Mouse (Mus musculus) heart, adult 9 months (tissue): ENCODE results near the gene Oprm1.
"Not testable (repeated sequence)": the region's sequence is repeated elsewhere in the genome, so short reads cannot be mapped to it uniquely, and the experiment has no call there.

Experiments
- DNase-seq, 2 experiments: peaks; one replicate each; pipeline ENCODE4 v3.0.0; 2022; ENCODE audit warnings: low spot score in 2 of 2

The Oprm1 gene

DNA sequence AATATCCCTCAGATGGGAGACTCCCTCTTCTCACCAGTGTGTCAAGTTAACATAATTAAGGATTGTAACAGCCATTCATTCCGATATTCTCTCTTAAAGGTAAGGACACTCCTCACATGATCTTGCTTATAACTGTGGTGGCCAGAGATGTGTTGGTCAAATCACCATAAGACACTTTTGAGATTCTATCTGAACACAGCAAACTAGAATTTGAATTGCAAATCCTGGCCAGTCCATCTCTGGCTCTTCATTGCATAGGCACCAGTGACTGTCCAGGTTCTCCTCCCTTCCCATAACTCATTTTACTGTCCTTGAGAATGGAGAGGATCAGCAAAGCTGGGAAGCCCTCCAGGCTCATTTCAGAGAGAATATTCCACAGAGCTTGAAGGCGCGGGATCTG is at the start of gene Oprm1:
Oprm1 (plus strand) TSS at position 301 of the 400 bp plus-strand sequence.
- DNase-seq: no peak

DNA sequence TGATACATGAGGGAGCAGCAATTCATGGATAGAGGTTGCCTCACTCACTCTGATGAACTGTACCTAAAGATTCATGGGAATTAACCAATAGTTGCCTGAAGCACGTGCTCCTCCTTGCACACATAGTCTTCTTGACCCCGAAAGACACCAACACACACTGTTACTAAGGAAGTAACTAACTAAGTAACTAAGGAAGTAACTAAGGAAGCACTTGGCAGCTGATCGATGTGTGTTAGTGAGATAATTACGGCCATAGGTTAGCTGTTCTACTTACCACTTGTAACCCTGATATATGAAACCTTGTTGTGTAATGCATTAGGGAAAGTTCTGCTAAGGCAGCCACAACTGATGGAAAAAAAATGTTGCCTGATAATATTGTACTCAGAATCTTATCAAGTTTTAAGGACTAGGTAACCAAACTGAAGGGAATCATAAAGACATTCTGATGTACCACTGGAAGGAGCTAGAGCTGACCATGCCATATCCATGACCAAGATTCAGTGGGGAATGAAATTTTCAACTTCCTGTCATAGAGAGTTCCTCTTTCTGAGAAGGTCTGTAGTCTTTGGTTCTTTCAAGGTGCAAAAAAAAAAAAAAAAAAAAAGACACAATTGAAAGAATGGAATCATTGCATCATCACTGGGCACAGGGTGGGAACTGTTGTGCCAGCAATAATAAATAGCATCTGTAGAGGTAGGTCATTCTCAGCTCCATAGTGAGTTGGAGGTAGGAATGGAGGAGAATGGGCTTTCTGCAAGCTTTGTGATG is 40.9 kb upstream of the Oprm1 start:
- no peak for DNase-seq

DNA sequence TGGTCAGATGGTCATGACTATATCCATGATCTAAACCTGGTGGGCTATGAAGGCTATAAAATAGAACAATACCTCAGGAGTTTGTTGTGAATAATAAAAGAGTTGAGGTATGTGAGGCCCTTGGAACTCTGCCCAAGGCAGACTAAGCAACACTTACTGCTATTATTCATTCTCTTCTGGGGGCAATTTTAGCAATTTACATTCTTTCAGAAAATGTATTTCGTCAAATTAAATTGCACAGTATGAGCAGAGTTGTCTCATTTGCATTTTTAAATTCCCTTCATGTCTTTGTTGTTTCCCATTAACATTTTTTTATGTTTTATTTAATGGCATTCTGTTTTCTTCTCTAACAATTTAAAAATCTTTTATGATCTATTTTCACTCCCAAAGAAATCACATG is 34.5 kb upstream of the Oprm1 start:
- no peak for DNase-seq

DNA sequence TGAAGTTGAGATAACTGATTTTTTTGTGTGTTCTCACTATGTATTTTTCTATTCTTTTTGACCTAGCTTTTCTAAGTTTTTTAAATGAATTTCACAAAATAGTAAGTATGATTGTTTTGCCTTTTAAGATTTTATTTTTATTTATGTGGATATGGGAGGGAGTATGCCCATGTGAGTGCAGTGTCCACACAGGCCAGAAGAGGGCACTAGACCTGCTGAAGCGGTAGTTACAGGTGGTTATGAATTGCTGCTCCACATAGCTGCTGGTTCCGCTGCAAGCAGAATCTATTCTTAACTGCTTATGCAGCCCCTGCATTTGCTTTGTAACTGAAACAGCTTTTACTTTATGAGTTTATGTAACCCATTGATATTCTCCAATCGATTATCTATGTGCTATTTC is 29.8 kb upstream of the Oprm1 start:
- DNase-seq: no peak

DNA sequence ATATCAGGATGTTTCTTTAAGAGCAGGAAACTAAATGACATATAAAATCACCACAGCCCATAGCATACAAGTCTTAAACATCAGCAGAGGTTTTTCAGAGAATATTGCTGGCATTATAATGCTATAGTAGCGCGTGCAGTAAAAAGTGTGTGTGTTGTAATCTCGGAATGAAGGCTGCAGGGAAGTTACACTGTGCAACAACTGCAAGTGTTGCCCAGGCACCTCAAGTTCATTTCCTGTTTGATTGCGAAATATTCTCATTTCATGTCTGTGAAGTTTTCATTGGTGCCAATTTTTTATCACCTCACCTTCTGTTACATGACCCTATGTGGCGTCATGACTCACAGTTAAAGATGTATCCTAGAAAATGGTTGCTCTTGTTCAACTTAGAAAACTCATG is 4.9 kb upstream of the Oprm1 start:
- no peak for DNase-seq

DNA sequence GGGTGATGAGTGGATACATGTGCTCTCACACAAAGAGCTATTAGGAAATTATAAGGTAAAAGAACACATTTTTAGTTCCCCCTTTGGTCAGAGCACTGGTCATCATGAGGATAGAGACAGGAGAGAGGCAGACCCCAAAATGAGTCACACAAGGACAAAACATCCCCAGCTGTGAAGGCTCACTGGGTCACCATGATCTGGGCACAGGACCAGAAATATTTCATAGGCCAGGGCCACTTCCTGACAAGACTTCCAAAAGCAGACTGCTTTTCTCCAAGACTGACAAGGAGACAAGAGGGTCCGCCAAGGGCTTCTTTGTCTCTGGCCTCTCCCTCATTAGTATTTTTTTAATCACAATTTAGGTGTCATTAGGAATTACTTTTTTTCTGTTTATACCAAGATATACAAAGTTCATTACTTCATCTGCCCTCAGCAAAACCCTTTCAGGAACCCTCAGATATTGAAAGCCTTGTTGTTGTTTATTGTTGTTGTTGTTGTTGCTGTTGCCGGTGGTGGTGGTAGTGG is 3.0 kb downstream of the Oprm1 start, which contains the start of gene Gm10945:
Gm10945 (minus strand) TSS at position 475 of the 525 bp plus-strand sequence.
- DNase-seq: peak; percentile 70 to 74

DNA sequence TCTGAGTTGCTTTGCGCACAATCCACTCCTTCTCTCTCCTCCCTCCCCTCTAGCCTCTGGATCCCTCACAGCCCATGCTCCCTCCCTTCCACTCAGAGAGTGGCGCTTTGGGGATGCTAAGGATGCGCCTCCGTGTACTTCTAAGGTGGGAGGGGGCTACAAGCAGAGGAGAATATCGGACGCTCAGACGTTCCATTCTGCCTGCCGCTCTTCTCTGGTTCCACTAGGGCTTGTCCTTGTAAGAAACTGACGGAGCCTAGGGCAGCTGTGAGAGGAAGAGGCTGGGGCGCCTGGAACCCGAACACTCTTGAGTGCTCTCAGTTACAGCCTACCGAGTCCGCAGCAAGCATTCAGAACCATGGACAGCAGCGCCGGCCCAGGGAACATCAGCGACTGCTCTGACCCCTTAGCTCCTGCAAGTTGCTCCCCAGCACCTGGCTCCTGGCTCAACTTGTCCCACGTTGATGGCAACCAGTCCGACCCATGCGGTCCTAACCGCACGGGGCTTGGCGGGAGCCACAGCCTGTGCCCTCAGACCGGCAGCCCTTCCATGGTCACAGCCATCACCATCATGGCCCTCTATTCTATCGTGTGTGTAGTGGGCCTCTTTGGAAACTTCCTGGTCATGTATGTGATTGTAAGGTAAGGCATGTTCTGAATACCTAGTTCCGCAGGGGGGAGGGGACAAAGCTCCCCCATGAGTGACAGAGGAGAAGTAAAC is 30.4 kb downstream of the Oprm1 start:
- DNase-seq: no peak

DNA sequence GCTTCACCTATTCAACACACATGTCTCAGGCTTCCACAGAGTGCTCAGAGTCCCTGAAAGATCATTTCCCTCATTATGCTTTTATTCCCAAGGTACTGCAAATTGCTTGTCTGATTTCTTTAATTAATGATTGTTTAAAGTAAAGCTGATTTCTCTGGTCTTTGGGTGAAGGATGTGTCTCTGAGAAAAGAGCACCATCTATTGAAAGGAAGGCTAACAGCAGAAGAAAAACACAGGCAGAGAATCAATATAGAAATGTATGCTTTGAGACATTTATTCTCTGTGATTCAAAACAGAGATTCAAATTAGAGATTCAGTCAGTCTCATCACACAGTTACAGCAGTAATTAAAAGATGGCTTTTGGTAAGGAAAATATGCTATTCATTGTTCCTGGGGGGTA is 31.9 kb downstream of the Oprm1 start:
- DNase-seq: no peak

DNA sequence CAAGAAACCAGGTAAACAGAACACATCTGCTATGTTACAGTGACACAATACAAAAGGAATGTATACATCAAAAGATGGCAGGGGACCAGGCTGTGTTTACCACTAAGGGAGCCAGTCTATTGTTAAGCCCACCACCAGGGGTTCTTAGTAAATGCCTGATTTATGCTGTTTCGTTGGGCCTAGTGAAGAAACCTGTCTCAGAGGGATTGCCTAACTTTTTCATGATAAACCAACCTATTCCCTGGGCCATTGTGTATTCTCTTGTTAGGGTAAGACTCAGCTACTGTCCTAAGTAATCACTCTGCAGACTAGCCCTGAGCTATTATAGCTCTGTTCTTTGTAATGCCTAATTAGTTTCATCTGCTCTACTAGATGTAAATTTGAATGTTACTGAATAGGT is 62.3 kb downstream of the Oprm1 start:
- DNase-seq: no peak

DNA sequence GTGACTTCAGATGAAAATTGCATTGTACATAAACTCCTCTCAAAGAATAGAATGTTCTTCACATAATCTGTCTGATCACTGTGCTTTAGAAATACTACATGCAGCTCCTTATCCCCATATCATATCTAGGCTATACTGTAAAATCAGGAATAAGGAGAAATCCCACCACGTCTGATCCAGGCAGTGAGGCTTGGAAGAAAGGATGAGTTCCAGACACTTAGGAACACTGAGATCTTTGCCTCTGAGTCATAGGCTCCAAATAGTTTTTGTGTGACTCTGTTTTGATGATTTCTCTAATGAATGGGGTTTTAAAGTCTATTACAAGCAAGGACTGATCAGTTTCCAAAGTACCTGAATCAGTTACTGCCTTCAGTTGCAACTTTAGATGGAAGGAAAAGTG is 83.9 kb downstream of the Oprm1 start:
- no peak for DNase-seq

DNA sequence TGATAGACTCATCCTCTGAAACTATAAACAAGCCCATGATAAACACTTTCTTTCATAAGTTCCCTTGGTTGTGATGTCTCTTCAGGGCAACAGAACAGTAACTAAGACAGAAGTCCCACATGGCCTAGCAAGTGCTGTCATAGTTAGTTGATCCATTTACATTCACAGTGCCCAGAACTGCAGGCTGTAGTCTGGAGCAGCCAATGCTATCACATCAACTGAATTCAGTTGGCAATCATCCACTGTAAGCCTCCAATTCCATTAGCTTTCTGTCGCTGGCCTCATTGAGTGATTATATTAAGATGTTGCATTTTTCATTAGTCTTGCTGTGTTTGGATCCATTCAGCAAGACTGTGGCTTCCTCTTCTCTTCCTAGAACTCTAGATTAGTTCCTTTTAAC is 88.0 kb downstream of the Oprm1 start:
- no peak for DNase-seq

DNA sequence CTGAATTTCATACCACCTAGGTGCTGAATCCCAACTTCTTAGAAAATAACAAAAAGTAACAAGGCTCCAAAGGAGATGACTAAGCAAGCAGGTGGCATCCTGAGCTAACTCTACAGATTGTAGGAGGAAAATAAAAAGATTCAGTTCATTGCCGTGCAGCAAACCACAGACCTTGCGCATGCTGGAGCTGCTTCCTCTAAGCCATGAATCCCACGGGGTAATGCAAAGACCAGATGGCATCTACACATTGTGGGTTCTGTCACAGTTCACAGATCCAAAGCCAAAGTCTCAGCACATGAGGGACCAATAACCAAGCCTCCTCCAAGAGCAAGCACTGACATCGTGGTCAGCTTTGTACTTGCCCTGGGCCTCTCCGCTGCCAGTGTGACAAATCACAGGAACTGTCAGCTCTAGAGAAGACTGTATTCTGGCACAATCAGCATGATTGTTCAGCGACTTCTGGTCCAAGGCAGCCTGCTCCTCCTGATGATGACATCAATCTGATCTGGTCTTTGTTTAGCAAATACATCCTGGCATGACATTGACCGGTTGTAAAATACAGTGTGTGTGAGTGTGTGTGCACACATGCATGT is 90.0 kb downstream of the Oprm1 start:
- no peak for DNase-seq

DNA sequence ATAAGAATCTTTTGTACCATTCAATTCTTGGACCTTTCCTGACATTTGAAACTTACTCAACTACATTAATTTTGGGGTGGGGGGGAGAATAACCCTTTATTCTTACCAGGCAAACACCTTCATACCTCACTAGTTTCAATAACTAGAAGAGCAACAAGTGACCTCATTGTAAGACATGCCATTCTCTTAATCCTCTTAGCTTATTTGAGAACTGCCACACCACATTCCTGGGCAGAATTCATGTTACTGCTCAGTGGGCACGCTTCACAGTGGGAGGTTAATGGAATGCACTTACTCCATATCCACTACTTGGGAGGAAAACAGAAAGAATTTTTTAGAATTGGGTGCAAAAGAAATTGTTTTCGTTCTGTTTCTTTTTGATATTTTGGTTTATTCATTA is 90.5 kb downstream of the Oprm1 start:
- no peak for DNase-seq

DNA sequence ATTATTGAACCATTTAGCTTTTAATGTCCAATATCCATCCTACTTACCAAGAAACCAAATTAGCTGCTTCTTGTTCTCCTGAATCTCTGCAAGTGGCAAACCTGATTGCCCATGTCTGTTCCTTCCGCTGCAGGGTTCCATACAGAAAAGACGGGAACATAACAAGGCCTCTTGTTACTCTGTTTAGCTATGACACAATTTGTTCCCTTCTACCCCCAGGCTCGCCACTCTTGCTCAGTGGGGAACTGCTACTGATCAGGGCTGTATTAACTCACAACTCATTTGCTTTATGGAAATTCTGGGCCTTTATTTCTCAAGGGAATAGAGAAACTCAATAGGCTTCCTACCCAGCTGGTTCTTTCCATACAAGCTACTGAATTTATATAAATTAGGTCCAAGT is 97.5 kb downstream of the Oprm1 start:
- no peak for DNase-seq

DNA sequence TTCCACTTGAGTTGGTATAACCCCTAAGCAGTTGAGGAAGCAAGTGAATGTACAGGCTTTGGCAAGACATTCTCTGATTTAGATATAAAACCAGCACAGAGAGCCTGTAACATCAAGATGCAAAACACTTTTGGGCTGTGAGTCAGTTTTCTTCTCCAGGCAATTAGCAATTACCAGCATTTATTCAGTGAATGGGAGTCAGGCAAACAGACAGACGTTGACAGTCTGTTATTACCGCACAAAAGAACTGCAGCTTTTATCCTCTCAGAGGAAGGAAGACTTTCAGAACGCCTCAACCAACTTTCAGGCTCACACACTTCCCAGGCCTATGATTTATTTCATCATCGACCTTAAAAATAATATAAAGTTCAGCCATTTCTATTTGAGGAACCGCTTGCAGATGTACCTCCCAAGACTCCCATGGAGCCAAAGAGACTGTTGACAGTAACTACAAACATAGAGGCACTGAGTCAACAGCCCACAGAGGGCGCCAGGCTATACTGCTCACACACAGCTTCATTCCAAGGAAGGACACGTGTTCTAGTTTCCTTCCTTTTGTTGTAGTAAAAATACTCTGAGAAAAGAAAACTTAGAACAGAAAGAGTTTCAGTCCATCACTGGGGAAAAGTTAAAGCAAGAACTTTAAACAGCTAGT is 113.2 kb downstream of the Oprm1 start:
- no peak for DNase-seq

DNA sequence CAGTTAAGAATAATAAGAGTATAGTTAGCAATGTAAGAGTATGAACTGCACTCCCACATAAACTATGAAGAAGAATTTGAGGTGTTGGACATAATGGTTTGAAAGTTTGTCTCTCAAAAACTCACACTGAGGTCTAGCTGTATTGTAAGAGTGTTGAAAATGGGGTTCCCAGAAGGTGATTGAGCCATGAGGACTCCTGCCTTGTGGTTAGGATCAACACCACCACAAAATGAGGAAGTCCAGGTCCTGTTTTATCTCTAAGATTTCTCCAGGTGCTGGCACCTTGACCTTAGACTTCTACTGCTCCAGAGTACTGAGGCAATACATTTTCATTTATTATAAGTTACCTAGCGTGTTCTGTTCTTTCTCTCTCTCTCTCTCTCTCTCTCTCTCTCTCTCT is 115.6 kb downstream of the Oprm1 start:
- DNase-seq: no peak

DNA sequence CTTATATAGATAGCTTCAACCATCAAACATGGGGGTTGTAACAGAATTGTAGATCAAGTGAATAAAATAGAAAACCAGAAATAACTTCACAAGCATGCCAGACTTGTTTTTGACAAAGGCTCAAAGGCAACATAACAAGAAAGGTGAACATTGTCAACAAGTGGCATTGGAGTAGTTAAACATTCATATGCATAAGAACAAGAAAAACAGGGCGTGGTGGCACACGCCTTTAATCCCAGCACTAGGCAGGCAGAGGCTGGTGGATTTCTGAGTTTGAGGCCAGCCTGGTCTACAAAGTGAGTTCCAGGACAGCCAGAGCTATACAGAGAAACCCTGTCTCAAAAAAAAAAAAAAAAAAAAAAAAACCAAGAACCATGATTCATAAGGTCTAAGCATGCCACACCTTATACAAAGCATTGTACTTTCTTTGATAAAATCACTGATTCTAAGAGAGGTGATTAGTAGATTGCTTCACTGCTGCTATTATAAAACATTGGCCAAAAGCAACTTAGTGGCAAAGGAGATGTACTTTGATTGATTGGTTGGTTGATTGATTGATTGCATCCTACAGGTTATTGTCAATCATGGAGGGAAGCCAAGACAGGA is 120.1 kb downstream of the Oprm1 start:
- no peak for DNase-seq

DNA sequence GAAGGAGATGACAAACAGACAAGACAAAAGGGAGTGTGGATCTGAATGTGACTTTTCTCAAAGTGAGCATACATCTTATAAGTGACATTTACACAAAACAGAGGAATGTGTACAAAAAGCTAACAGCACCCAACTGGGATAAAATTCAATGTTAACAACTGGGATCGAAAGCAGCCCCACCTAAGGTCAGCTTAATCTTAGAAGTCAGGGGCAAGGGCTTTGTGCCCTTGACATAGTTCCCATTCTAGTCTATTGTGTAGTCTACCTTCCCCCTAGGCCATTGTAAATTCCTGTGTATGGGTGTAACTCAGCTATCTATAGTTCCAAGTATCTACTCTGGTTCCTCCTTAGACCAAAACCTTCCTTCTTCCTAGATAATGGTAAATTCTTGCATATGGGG is 123.7 kb downstream of the Oprm1 start:
- not testable (repeated sequence) for DNase-seq

DNA sequence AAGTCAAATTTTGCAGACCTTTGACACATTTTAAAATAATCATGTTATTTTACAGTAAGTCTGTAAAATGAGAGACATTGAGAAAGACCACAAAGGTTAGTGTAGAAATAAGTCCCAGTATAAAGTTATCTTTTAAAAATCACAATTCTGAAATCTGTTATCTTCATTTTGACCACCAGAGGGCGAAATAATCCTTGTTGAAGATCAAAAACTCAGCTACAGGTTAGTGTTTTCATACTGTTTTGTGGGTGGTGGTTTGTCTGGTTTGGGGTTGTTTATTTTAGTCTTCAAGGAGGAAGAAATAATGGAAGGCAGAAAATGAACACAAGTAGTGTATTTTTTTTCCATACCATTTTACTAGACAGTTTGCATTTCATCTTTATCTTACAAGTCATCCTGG is 127.2 kb downstream of the Oprm1 start:
- DNase-seq: no peak

DNA sequence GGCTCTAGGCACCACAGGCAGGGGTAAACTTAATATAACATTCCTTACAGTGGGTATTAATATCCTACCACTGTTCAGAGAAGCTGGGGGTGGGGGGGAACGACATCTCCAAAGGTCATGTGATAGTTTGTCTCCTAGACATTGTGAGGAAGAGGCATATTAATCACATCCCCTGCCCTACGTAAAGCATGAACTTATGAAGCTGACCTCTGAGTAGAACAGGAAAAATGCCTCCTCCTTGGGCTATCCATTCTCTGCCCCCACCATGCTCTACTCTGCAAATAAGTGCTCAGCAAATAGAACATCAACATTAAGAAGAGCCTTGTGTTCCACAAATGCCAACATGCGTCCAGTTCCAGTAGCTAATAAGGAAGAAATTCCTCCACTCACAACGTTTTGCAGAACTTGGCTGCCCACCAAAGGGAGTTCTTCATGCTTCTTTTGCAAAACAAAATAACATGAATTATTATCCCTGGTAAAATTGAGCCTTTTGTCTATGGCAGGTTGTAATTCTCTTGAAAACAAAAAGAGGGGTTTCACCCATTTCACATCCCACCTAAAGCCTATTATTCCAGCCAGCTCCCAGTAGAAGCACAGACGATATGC is 131.4 kb downstream of the Oprm1 start:
- no peak for DNase-seq

DNA sequence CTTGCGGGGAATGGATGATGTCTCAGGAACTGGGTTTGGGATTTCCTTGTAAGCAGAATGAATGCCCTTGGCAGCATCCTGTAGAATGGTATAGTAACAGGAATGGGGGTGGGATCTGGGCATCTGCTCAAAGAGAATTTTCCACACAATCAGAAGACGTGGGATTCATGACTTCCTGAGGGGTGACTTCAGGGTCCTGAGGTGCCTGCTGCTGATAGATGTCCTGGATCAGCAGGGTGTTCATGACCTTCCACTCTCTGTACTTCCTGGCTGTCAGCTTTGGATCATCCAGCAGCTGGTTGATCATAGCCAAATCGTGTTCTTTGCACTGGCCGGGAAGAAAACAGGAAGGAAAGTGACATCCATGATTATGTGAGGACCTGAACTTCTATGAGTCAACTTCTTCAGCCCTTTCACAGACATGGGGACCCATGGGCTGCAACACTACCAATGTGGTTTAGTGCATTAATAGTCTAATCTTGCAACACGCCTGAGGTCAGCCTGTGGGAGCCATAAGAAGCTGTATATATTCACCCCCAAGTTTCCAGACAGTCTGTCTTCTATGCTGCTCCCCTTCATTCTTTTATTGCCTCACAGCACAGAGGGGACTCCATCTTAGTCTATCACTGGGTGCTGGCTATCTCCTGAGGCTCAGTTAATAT is 132.2 kb downstream of the Oprm1 start:
- DNase-seq: no peak
